Mouse (Mus musculus): ENCODE results near the gene Ppp1r36. TPM values are rescaled to one million over a fixed set of nuclear protein-coding genes. Genes with fewer than 3 reads are reported as not detected.
A peak's percentile ranks its signal among the peaks of the same experiment; 100 is the strongest.

Ppp1r36 gene
- polyA plus RNA-seq, 1 experiment from 2014 or later, result 0.15 TPM

GRCm38 (mm10) chr12:76415383-76416010 is 1.8 kb upstream of the Ppp1r36 start:
- Histone ChIP-seq H3K4me1 (ENCODE audit: insufficient read depth) (peaks cover 6% of the 10 kb centered on the region; the same call in 1 of the 2 replicates), H3K27ac (ENCODE audit: low read depth) (no peak overlapping the region), H3K27me3 (ENCODE audit: insufficient read depth, low read length) (peaks cover 12% of the 10 kb centered on the region), H3K36me3 (replicated peaks; ENCODE audit: insufficient read depth, low read length) (no peaks in the 10 kb centered on the region), H3K9me3 (ENCODE audit: low read length) (peaks cover 3% of the 10 kb centered on the region; the same call in 1 of the 2 replicates), H3K4me2 (ENCODE audit: low read depth, low read length) (no peak overlapping the region), H3K9ac (replicated peaks) (no peak overlapping the region), H3K4me3 (ENCODE audit: low read depth, low read length) (no peak overlapping the region)
- 62% methylated on average over 11 of the region's 12 CpGs for WGBS (ENCODE audit: insufficient replicate concordance)
- no peak for TF ChIP-seq CTCF (IDR thresholded peaks at IDR 0.05; ENCODE audit: low read depth)
- TF ChIP-seq EP300 (IDR thresholded peaks at IDR 0.05; ENCODE audit: low read depth), result no peak
- no peak for ATAC-seq
- no peak for DNase-seq

- Histone ChIP-seq H3K27ac (ENCODE audit: low read depth) (no peak overlapping the region), H3K4me1 (ENCODE audit: insufficient read depth) (peaks cover 6% of the 10 kb centered on the region; the same call in 1 of the 2 replicates), H3K36me3 (replicated peaks; ENCODE audit: insufficient read depth, low read length) (no peaks in the 10 kb centered on the region), H3K9ac (replicated peaks) (no peak overlapping the region), H3K27me3 (ENCODE audit: insufficient read depth, low read length) (peaks cover 12% of the 10 kb centered on the region), H3K4me3 (ENCODE audit: low read depth, low read length) (no peak overlapping the region), H3K9me3 (ENCODE audit: low read length) (peaks cover 3% of the 10 kb centered on the region; the same call in 1 of the 2 replicates), H3K4me2 (ENCODE audit: low read depth, low read length) (no peak overlapping the region)
- 85% methylated on average over 5 of the region's 5 CpGs for WGBS (ENCODE audit: insufficient replicate concordance)
- ATAC-seq, result no peak
- TF ChIP-seq EP300 (IDR thresholded peaks at IDR 0.05; ENCODE audit: low read depth) (no peak), CTCF (IDR thresholded peaks at IDR 0.05; ENCODE audit: low read depth) (peak; percentile 27)
- no peak for DNase-seq
Observed at GRCm38 (mm10) chr12:76418346-76418745, 1.0 kb downstream of the Ppp1r36 start.

- no peaks in the 10 kb centered on the region for H3K27me3 ChIP-seq (ENCODE audit: insufficient read depth, low read length)
- no peak for TF ChIP-seq CTCF (IDR thresholded peaks at IDR 0.05; ENCODE audit: low read depth)
- no peak for DNase-seq
- no peak for ATAC-seq
- H3K36me3 ChIP-seq (replicated peaks; ENCODE audit: insufficient read depth, low read length), result no peaks in the 10 kb centered on the region
- no peak overlapping the region for H3K4me3 ChIP-seq (ENCODE audit: low read depth, low read length)
- H3K9me3 ChIP-seq (ENCODE audit: low read length), result no peaks in the 10 kb centered on the region
- no peak overlapping the region for H3K27ac ChIP-seq (ENCODE audit: low read depth)
- no peak overlapping the region for H3K9ac ChIP-seq (replicated peaks)
- no peaks in the 10 kb centered on the region; the same call in 1 of the 2 replicates for H3K4me1 ChIP-seq (ENCODE audit: insufficient read depth)
- WGBS (ENCODE audit: insufficient replicate concordance), result 80% methylated on average over 3 of the region's 3 CpGs
- H3K4me2 ChIP-seq (ENCODE audit: low read depth, low read length), result no peak overlapping the region
Observed at GRCm38 (mm10) chr12:76425256-76425655, 7.9 kb downstream of the Ppp1r36 start.

GRCm38 (mm10) chr12:76427546-76427945 is 10.2 kb downstream of the Ppp1r36 start:
- no peaks in the 10 kb centered on the region for H3K9me3 ChIP-seq (ENCODE audit: low read length)
- H3K36me3 ChIP-seq (replicated peaks; ENCODE audit: insufficient read depth, low read length), result no peaks in the 10 kb centered on the region
- 63% methylated on average over 5 of the region's 5 CpGs for WGBS (ENCODE audit: insufficient replicate concordance)
- ATAC-seq, result no peak
- no peaks in the 10 kb centered on the region; the same call in 1 of the 2 replicates for H3K4me1 ChIP-seq (ENCODE audit: insufficient read depth)
- no peak overlapping the region for H3K9ac ChIP-seq (replicated peaks)
- no peak overlapping the region for H3K4me2 ChIP-seq (ENCODE audit: low read depth, low read length)
- no peaks in the 10 kb centered on the region for H3K27me3 ChIP-seq (ENCODE audit: insufficient read depth, low read length)
- no peak for TF ChIP-seq CTCF (IDR thresholded peaks at IDR 0.05; ENCODE audit: low read depth)
- no peak for TF ChIP-seq EP300 (IDR thresholded peaks at IDR 0.05; ENCODE audit: low read depth)
- H3K4me3 ChIP-seq (ENCODE audit: low read depth, low read length), result no peak overlapping the region
- H3K27ac ChIP-seq (ENCODE audit: low read depth), result no peak overlapping the region
- no peak for DNase-seq

GRCm38 (mm10) chr12:76430879-76431406 is 13.6 kb downstream of the Ppp1r36 start:
- Histone ChIP-seq H3K27me3 (ENCODE audit: insufficient read depth, low read length) (0 out of 2 replicates have a peak, but pooled peaks cover 4% of the 10 kb centered on the region), H3K4me3 (ENCODE audit: low read depth, low read length) (no peak overlapping the region), H3K36me3 (replicated peaks; ENCODE audit: insufficient read depth, low read length) (no peaks in the 10 kb centered on the region), H3K27ac (ENCODE audit: low read depth) (peak overlapping the region; percentile 76), H3K4me1 (ENCODE audit: insufficient read depth) (peaks cover 5% of the 10 kb centered on the region), H3K9me3 (ENCODE audit: low read length) (no peaks in the 10 kb centered on the region), H3K9ac (replicated peaks) (no peak overlapping the region), H3K4me2 (ENCODE audit: low read depth, low read length) (0 out of 2 replicates have a peak overlapping the region, but pooled peaks have one; percentile 1)
- peak; percentile 82 for ATAC-seq
- 39% methylated on average over 5 of the region's 5 CpGs for WGBS (ENCODE audit: insufficient replicate concordance)
- TF ChIP-seq EP300 (IDR thresholded peaks at IDR 0.05; ENCODE audit: low read depth) (no peak), CTCF (IDR thresholded peaks at IDR 0.05; ENCODE audit: low read depth) (no peak)
- DNase-seq, result no peak

GRCm38 (mm10) chr12:76431431-76431830 is 14.1 kb downstream of the Ppp1r36 start:
- 54% methylated on average over 6 of the region's 6 CpGs for WGBS (ENCODE audit: insufficient replicate concordance)
- Histone ChIP-seq H3K9me3 (ENCODE audit: low read length) (no peaks in the 10 kb centered on the region), H3K4me2 (ENCODE audit: low read depth, low read length) (0 out of 2 replicates have a peak overlapping the region, but pooled peaks have one; percentile 1), H3K36me3 (replicated peaks; ENCODE audit: insufficient read depth, low read length) (no peaks in the 10 kb centered on the region), H3K27me3 (ENCODE audit: insufficient read depth, low read length) (0 out of 2 replicates have a peak, but pooled peaks cover 4% of the 10 kb centered on the region), H3K9ac (replicated peaks) (no peak overlapping the region), H3K4me1 (ENCODE audit: insufficient read depth) (peaks cover 5% of the 10 kb centered on the region), H3K4me3 (ENCODE audit: low read depth, low read length) (no peak overlapping the region), H3K27ac (ENCODE audit: low read depth) (peak overlapping the region; percentile 76)
- ATAC-seq, result peak; percentile 93
- TF ChIP-seq CTCF (IDR thresholded peaks at IDR 0.05; ENCODE audit: low read depth) (no peak), EP300 (IDR thresholded peaks at IDR 0.05; ENCODE audit: low read depth) (peak; percentile 33; the same call in 1 of the 2 replicates)
- peak; percentile 60 for DNase-seq
